Mouse (Mus musculus) forebrain, embryonic 10.5 days (tissue): ENCODE results near the gene Kifap3. TPM values are rescaled to one million over a fixed set of nuclear protein-coding genes. Genes with fewer than 3 reads are reported as not detected.
A peak's percentile ranks its signal among the peaks of the same experiment; 100 is the strongest.
"Not testable (repeated sequence)": the region's sequence is repeated elsewhere in the genome, so short reads cannot be mapped to it uniquely, and the experiment has no call there.

ENCODE experiments used
- DNase-seq: peaks from one replicate; pipeline ENCODE4 v3.0.0-alpha.2; 2017; ENCODE audit warnings: low spot score; ENCODE audit errors: extremely low spot score
- H3K27ac ChIP-seq: fragments of 300-500 bp; sonication (generic); 2 replicates; pipeline ENCODE4 v1.5.1; 2016; ENCODE audit warnings: mild to moderate bottlenecking
- H3K27me3 ChIP-seq: fragments of 300-500 bp; sonication (generic); 2 replicates; pipeline ENCODE4 v1.6.1; 2016; ENCODE audit warnings: mild to moderate bottlenecking; ENCODE audit not compliant: poor library complexity, severe bottlenecking
- H3K36me3 ChIP-seq: fragments of 300-500 bp; sonication (generic); replicated peaks from 2 replicates; pipeline ENCODE4 v1.6.1; 2016; ENCODE audit warnings: mild to moderate bottlenecking, moderate library complexity
- H3K4me1 ChIP-seq: fragments of 300-500 bp; sonication (generic); 2 replicates; pipeline ENCODE4 v1.6.1; 2016
- H3K4me3 ChIP-seq: fragments of 300-500 bp; sonication (generic); 2 replicates; pipeline ENCODE4 v1.5.1; 2016; ENCODE audit warnings: mild to moderate bottlenecking, moderate library complexity
- H3K9me3 ChIP-seq: fragments of 300-500 bp; sonication (generic); 2 replicates; pipeline ENCODE4 v1.6.1; 2016; ENCODE audit warnings: mild to moderate bottlenecking, moderate library complexity
- WGBS: fragments of 180-500 bp; shearing (Covaris S2); methylation state at CpG from one replicate; pipeline ENCODE4 v1.1.7; 2016; 5-methylcytosine and 5-hydroxymethylcytosine counted together
- polyA plus RNA-seq: library from polyadenylated mRNA; unstranded; fragments of >200 nt; fragmentation: Nextera tagmentation; extraction: Ambion mirVana; gene quantifications from 2 replicates; pipeline ENCODE4 v1.2.1, GENCODE M21; 2016

Kifap3 gene
- 27.4 and 29.1 TPM in 2 replicates for polyA plus RNA-seq

DNA sequence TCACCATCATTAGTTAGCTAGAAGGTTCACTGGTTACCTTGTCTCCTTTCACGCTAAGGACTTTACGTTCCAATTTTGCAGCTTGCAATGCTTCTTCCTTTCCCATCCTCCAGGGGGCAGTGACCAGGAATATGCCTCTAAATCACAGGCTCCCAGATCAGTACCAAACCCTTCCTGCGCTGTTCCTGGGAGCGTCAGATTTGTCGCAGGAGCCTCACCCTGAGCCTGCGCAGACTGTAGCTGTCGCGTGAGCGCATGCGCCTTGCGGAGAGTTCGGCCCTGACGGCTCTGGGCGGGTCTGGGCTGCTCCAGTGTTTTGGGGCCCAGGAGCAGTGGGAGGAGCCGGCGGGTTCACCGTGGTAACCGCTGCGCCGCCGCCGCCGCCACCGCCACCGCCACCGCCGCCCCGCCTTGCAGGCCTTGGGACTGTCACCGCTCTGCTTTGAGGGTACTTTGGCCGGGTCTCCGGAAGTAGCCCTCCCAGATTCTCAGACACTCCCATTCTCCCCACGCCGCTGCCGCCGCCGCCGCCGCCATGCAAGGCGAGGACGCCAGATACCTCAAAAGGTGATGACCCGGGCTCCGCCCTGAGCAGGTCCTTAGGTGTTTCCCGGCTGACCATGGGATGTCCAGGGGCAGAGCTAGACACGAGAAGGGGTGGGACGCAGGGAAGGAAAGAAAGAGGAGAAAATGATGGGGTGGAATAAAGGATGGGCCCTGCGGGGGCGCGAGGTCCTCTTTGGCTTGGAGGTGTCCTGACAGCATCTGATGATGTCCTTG, at the start of gene Kifap3:
TSS of gene Kifap3 (plus strand) at position 248 of the 780 bp plus-strand sequence.
- peak within 1 kb of the TSS; percentile 83 for H3K4me3 ChIP-seq
- H3K4me1 ChIP-seq = peaks cover 9% of the 10 kb centered on the region
- WGBS = 1% methylated on average over 48 of the region's 48 CpGs
- peak within 1 kb of the TSS; percentile 89 for H3K27ac ChIP-seq
- H3K27me3 ChIP-seq = no peaks in the 10 kb centered on the region
- H3K9me3 ChIP-seq = peaks cover 4% of the 10 kb centered on the region; the same call in 1 of the 2 replicates
- H3K36me3 ChIP-seq = peaks cover 12% of the 10 kb centered on the region
- peak; percentile 97 for DNase-seq

- 94% methylated on average over 10 of the region's 10 CpGs for WGBS
- not testable (repeated sequence) for H3K27ac ChIP-seq
Measured at GRCm38 (mm10) chr1:163731166-163731565, 48.2 kb upstream of the Kifap3 start.

DNA sequence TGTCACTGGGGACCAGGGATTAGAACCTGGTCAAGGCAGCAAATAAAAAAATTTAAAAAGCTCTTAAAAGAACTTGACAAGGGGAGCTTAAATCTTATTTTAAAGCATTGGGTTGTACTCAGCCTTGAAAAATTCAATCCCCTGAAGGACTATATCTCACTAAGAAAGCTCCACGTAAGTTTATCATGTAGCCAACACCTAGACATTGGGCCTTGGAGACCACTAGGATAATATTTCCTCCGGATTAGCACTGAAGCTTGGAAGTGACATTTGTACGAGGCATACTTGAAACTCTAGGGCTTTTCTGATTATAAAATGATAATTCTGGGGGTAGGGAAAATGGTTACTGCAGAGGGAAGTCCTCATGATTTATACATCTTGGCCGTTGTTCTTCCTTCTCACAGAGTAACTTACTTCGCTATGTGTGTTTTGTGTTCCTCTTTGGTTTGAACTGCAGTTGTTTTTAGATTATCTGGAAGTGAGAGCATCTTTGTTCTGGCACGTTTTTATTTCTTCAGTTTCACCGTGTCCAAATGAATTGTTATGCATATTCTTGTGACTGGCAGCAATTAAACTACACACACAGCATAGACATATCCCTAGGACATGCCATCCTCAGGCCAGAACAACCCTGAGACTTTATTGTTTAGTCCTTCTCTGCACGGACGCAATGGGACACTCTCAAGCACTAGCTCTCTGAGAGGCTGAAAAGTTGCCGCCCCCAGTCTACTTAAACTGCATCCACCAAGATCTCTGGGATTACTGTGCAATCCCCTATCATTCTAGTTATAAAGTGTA, 42.7 kb upstream of the Kifap3 start:
- Histone ChIP-seq H3K4me1 (no peaks in the 10 kb centered on the region), H3K27me3 (no peaks in the 10 kb centered on the region), H3K27ac (no peak overlapping the region), H3K9me3 (no peaks in the 10 kb centered on the region), H3K36me3 (no peaks in the 10 kb centered on the region), H3K4me3 (no peak overlapping the region)
- WGBS = 89% methylated on average over 10 of the region's 10 CpGs
- DNase-seq = no peak

More at GRCm38 (mm10) chr1:163731166-163731565, 48.2 kb upstream of the Kifap3 start:
- DNase-seq, H3K36me3 ChIP-seq, H3K4me3 ChIP-seq, H3K27me3 ChIP-seq, H3K4me1 ChIP-seq, H3K9me3 ChIP-seq: not testable (repeated sequence)

- WGBS = 90% methylated on average over 1 of the region's 1 CpGs
Measured at GRCm38 (mm10) chr1:163737239-163737533, 42.2 kb upstream of the Kifap3 start.

DNA sequence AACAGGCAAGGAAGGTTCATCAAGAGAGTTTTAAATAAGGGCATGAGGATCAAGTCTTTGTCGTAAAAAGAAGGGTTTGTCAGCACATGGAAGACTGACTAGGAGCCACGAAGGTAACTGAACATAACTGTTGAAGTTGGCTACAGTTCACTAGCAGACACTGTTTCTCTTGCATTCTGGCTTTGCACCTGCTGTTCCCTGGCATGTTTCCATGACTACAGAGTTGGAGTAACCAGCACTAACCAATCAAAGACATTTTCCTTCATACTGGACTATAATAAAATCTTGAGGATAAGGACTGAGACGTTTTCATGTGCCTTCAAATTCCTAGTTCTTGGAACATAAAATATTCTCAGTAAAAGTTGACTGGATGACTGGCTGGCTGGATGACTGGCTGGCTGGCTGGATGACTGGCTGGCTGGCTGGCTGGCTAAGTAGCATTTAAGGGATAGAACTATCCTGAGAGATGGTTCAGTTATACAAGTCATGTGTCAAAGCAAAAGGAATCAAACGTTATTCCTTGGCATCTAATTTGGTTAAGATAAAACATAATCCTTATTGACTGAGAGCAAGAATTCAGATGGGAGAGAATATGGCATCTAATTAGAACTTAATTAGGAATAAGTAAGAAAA, 27.9 kb upstream of the Kifap3 start:
- WGBS = 74% methylated on average over 4 of the region's 4 CpGs
- Histone ChIP-seq H3K9me3 (no peaks in the 10 kb centered on the region), H3K27me3 (no peaks in the 10 kb centered on the region), H3K4me3 (no peak overlapping the region), H3K4me1 (no peaks in the 10 kb centered on the region), H3K36me3 (no peaks in the 10 kb centered on the region), H3K27ac (no peak overlapping the region)
- no peak for DNase-seq

More at GRCm38 (mm10) chr1:163737239-163737533, 42.2 kb upstream of the Kifap3 start:
- Histone ChIP-seq H3K4me3 (no peak overlapping the region), H3K27me3 (no peaks in the 10 kb centered on the region), H3K9me3 (no peaks in the 10 kb centered on the region), H3K36me3 (no peaks in the 10 kb centered on the region), H3K27ac (no peak overlapping the region), H3K4me1 (no peaks in the 10 kb centered on the region)
- DNase-seq = no peak

DNA sequence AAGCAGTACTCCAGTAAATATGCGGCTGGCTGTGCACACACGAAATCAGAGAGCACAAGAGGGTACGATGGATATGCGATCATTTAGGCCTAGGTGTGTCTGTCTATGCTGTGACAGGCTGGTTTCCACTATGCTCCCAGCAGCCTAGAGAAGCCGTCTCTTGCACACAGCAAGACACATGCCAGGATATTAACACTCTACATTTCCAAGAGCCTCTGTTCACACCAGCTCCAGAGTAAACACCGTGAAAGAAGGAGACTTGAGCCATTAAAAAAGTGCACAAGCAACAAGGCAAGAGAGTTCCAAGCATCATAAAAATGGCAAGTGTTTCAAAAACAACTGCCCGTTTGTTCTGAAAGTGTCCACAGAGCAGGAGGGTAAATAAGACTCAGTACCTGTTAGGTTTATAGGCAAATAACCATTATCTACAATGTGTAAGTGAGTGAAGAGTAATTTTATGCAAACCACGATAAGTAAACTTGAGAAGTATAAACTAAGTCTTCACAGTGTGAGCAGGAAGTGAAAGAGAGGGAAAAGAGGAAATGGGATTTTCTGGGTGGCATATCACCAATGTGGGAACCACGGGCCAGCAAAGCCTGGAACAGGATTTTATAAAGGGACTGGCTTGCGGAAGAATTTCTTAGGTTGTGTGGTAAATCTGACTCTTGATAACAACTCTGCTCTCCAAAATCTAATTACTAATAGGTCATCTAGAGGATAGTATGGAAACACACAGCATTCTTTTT, 21.7 kb upstream of the Kifap3 start:
- Histone ChIP-seq H3K9me3 (no peaks in the 10 kb centered on the region), H3K27me3 (no peaks in the 10 kb centered on the region), H3K4me1 (no peaks in the 10 kb centered on the region), H3K27ac (no peak overlapping the region), H3K36me3 (no peaks in the 10 kb centered on the region), H3K4me3 (no peak overlapping the region)
- WGBS = 85% methylated on average over 10 of the region's 10 CpGs
- DNase-seq = no peak

- not testable (repeated sequence) for DNase-seq, H3K4me3 ChIP-seq, H3K9me3 ChIP-seq, H3K27me3 ChIP-seq, H3K4me1 ChIP-seq, H3K27ac ChIP-seq
- H3K36me3 ChIP-seq = peaks cover 12% of the 10 kb centered on the region
- WGBS = 96% methylated on average over 9 of the region's 11 CpGs
Measured at GRCm38 (mm10) chr1:163783577-163783976, 4.2 kb downstream of the Kifap3 start.

- H3K27me3 ChIP-seq = no peaks in the 10 kb centered on the region
- H3K4me1 ChIP-seq = no peaks in the 10 kb centered on the region
- WGBS = 94% methylated on average over 4 of the region's 4 CpGs
- H3K4me3 ChIP-seq = no peak overlapping the region
- H3K36me3 ChIP-seq = peaks cover 13% of the 10 kb centered on the region
- no peak overlapping the region for H3K27ac ChIP-seq
- no peak for DNase-seq
- H3K9me3 ChIP-seq = no peaks in the 10 kb centered on the region
Measured at GRCm38 (mm10) chr1:163821365-163821764, 42.0 kb downstream of the Kifap3 start.

DNA sequence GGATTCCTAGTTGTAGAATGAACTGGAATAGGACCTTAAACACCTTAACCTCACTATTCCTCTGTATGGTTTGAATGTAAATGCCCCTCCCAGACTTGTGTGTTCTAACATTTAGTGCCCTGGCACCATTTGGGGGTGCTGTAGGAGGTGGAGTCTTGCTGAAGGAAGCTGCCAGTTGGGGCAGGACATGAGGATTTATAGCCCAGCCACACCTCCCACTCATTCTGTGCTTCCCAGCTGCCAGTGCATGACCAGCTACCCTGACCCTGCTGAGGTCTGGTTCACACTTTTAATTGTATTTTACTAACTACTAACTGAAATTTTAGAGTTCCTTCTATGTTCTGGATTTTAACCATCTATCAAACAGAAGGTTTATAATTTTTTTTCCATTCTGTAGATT, 50.1 kb downstream of the Kifap3 start:
- H3K9me3 ChIP-seq = no peaks in the 10 kb centered on the region
- DNase-seq = no peak
- H3K27me3 ChIP-seq = no peaks in the 10 kb centered on the region
- 0 out of 2 replicates have a peak, but pooled peaks cover 6% of the 10 kb centered on the region for H3K36me3 ChIP-seq
- H3K4me1 ChIP-seq = no peaks in the 10 kb centered on the region
- no peak overlapping the region for H3K27ac ChIP-seq
- H3K4me3 ChIP-seq = no peak overlapping the region

DNA sequence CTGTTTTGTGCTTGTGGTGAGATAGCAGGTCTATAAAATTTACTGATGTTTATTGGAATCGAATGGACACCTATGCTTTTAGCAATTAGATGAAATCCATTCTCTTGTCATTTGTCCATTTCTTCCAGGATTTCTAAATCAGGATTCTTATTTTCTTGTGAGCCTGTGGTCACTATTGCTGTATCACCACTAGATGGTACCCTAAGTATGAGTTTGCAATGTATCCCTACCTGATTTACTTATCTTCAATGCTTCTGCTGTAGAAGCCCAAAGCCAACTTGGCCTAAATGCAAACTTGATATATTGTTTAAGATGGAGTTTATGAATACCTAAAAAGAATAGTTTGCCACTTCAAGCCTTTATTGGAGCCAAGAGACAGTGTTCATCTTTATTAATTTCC, 54.7 kb downstream of the Kifap3 start:
- no peak overlapping the region for H3K27ac ChIP-seq
- H3K36me3 ChIP-seq = 0 out of 2 replicates have a peak, but pooled peaks cover 6% of the 10 kb centered on the region
- no peak for DNase-seq
- no peaks in the 10 kb centered on the region for H3K4me1 ChIP-seq
- H3K27me3 ChIP-seq = no peaks in the 10 kb centered on the region
- WGBS = 75% methylated on average over 1 of the region's 1 CpGs
- H3K9me3 ChIP-seq = no peaks in the 10 kb centered on the region
- no peak overlapping the region for H3K4me3 ChIP-seq

- no peak overlapping the region for H3K27ac ChIP-seq
- DNase-seq = no peak
- H3K9me3 ChIP-seq = no peaks in the 10 kb centered on the region
- H3K36me3 ChIP-seq = peaks cover 5% of the 10 kb centered on the region; the same call in 1 of the 2 replicates
- WGBS = 88% methylated on average over 2 of the region's 2 CpGs
- no peaks in the 10 kb centered on the region for H3K27me3 ChIP-seq
- H3K4me3 ChIP-seq = no peak overlapping the region
- no peaks in the 10 kb centered on the region for H3K4me1 ChIP-seq
Measured at GRCm38 (mm10) chr1:163835062-163835461, 55.7 kb downstream of the Kifap3 start.

DNA sequence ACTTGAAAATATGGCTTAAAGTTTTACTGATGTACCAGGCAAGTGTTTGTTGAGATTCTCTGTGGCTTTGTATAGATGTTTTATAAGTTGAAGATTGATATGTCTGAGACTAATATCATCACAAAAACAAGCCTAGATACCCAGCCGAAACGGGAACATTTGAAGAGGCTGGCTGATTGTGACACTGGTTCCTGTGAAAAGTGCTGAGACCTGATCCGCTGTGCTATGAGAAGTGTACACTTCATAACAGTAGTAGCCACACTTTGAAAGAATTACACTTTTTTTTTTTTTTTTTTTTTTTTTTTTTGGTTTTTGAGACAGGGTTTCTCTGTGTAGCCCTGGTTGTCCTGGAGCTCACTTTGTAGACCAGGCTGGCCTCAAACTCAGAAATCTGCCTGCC, 59.1 kb downstream of the Kifap3 start:
- not testable (repeated sequence) for H3K36me3 ChIP-seq, H3K4me3 ChIP-seq, H3K9me3 ChIP-seq, H3K27me3 ChIP-seq, H3K4me1 ChIP-seq, H3K27ac ChIP-seq, DNase-seq
- 93% methylated on average over 3 of the region's 3 CpGs for WGBS
